Mouse (Mus musculus) hindbrain, embryonic 11.5 days (tissue): Measurements from ENCODE around the gene Lce1a1. TPM values are rescaled to one million over a fixed set of nuclear protein-coding genes. Genes with fewer than 3 reads are reported as not detected.
"Not testable (repeated sequence)": the region's sequence is repeated elsewhere in the genome, so short reads cannot be mapped to it uniquely, and the experiment has no call there.

Source experiments
- ATAC-seq: fragments of 200-750 bp; cut with Nextera tagmentation; 2 replicates; pipeline ENCODE4 v1.8.0; 2017; ENCODE audit warnings: mild to moderate bottlenecking, moderate TSS enrichment, moderate library complexity; ENCODE audit not compliant: low FRiP score
- DNase-seq: peaks from one replicate; pipeline ENCODE4 v3.0.0-alpha.2; 2015; ENCODE audit warnings: low spot score
- H3K27ac ChIP-seq: fragments of 300-500 bp; sonication (generic); 2 replicates; pipeline ENCODE4 v1.5.1; 2014; ENCODE audit warnings: mild to moderate bottlenecking, low read depth, low read length
- H3K27me3 ChIP-seq: fragments of 300-500 bp; sonication (generic); 2 replicates; pipeline ENCODE4 v1.6.1; 2014; ENCODE audit warnings: mild to moderate bottlenecking, low read length, moderate library complexity, mixed read lengths; ENCODE audit not compliant: control insufficient read depth, insufficient read depth
- H3K36me3 ChIP-seq: fragments of 300-500 bp; sonication (generic); 2 replicates; pipeline ENCODE4 v1.6.1; 2014; ENCODE audit warnings: mild to moderate bottlenecking, low read length, moderate library complexity, mixed read lengths; ENCODE audit not compliant: control insufficient read depth, insufficient read depth
- H3K4me1 ChIP-seq: fragments of 300-500 bp; sonication (generic); replicated peaks from 2 replicates; pipeline ENCODE4 v1.6.1; 2014; ENCODE audit warnings: low read length, mixed read lengths; ENCODE audit not compliant: control insufficient read depth, insufficient read depth
- H3K4me2 ChIP-seq: fragments of 300-500 bp; sonication (generic); replicated peaks from 2 replicates; pipeline ENCODE4 v1.6.1; 2014; ENCODE audit warnings: mild to moderate bottlenecking, low read depth, low read length
- H3K4me3 ChIP-seq: fragments of 300-500 bp; sonication (generic); 2 replicates; pipeline ENCODE4 v1.5.1; 2014; ENCODE audit warnings: low read depth, low read length
- H3K9ac ChIP-seq: fragments of 300-500 bp; sonication (generic); 2 replicates; pipeline ENCODE4 v1.6.1; 2014; ENCODE audit warnings: low read depth, low read length
- H3K9me3 ChIP-seq: fragments of 300-500 bp; sonication (generic); 2 replicates; pipeline ENCODE4 v1.6.1; 2016; ENCODE audit warnings: low read length; ENCODE audit not compliant: control insufficient read depth
- WGBS: fragments of 180-500 bp; shearing (Covaris S2); extraction: QIAGEN DNeasy Blood & Tissue Kit; methylation state at CpG from one replicate; pipeline ENCODE4 v1.1.7; 2014; 5-methylcytosine and 5-hydroxymethylcytosine counted together
- polyA plus RNA-seq: library from polyadenylated mRNA; unstranded; fragments of >200 nt; fragmentation: Nextera tagmentation; extraction: Ambion mirVana; gene quantifications from 2 replicates; pipeline ENCODE4 v1.2.1, GENCODE M21; 2014

Lce1a1 gene
- not detected in 2 replicates for polyA plus RNA-seq

DNA sequence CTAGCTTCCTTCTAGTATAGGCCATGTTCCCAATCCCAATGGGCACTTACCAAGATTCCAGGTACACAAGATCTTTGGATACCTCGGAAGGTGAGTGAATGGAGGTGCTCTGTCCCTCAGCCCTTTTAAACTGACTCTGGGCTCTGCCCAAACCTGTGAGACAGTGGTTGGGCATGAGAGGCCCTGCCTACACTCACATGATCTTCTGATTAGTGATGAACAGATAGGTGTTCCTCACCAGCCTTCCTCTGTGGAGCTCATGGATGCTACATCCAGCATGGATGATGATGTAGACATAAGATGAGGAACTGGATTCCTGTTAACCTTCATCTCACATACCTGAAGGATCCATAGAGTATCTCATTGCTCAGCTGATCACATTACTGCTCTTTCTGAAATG is at the start of gene Lce1a1:
Gene Lce1a1 (minus strand): TSS at position 101 of the 400 bp plus-strand sequence.
- no peak within 1 kb of the TSS for H3K4me3 ChIP-seq
- H3K9me3 ChIP-seq = no peaks in the 10 kb centered on the region
- H3K9ac ChIP-seq = no peak within 1 kb of the TSS
- H3K27me3 ChIP-seq = no peaks in the 10 kb centered on the region
- no peaks in the 10 kb centered on the region for H3K4me1 ChIP-seq
- 84% methylated on average over 1 of the region's 1 CpGs for WGBS
- no peaks in the 10 kb centered on the region for H3K36me3 ChIP-seq
- no peak within 1 kb of the TSS for H3K27ac ChIP-seq
- ATAC-seq (no peak), DNase-seq (no peak)
- H3K4me2 ChIP-seq = no peak within 1 kb of the TSS

DNA sequence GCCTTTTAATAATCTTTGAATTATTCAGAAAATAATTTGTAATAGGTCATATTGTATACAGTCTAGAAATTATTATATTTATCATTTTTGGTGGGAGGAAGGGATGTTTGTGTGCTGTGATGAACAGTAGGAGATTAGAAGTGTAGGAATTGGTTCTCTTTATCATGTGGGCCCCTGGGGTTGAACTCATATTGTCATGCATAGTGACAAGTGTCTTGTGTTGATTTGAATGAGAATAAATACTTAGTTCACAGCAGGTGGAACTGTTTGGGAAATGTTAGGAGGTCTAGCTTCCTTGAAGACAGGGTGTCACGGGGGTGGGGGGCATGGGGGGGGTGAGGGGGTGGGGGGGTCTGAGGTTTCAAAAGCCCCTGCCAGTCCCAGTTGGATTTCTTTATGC is 46.5 kb upstream of the Lce1a1 start:
- no peaks in the 10 kb centered on the region for H3K27me3 ChIP-seq
- no peak overlapping the region for H3K4me2 ChIP-seq
- no peak overlapping the region for H3K27ac ChIP-seq
- WGBS = 0% methylated on average over 1 of the region's 1 CpGs
- no peak overlapping the region for H3K4me3 ChIP-seq
- ATAC-seq (no peak), DNase-seq (no peak)
- H3K4me1 ChIP-seq = no peaks in the 10 kb centered on the region
- no peaks in the 10 kb centered on the region for H3K9me3 ChIP-seq
- H3K9ac ChIP-seq = no peak overlapping the region
- no peaks in the 10 kb centered on the region for H3K36me3 ChIP-seq

DNA sequence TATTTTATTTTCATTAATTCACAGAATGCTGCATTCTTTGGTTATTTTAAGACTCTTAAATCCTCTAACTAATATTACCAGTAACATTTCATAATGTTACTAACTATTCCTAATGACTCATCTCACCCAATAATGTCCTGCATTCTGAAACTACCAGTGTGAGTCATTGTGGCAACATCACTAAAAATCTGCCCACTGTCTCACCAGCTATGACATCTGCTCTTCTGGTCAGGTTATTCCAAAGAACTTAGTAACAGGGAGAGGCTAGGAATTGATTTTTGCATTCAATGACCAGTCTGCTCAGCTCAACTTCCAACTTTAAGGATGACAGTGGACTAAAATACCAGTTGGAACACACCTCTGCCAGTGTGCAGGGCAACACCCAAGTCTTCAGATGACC is 43.6 kb upstream of the Lce1a1 start:
- Histone ChIP-seq H3K27ac (no peak overlapping the region), H3K4me3 (no peak overlapping the region), H3K4me2 (no peak overlapping the region), H3K27me3 (no peaks in the 10 kb centered on the region), H3K9ac (no peak overlapping the region), H3K4me1 (no peaks in the 10 kb centered on the region), H3K9me3 (no peaks in the 10 kb centered on the region), H3K36me3 (no peaks in the 10 kb centered on the region)
- no peak for ATAC-seq
- no peak for DNase-seq

DNA sequence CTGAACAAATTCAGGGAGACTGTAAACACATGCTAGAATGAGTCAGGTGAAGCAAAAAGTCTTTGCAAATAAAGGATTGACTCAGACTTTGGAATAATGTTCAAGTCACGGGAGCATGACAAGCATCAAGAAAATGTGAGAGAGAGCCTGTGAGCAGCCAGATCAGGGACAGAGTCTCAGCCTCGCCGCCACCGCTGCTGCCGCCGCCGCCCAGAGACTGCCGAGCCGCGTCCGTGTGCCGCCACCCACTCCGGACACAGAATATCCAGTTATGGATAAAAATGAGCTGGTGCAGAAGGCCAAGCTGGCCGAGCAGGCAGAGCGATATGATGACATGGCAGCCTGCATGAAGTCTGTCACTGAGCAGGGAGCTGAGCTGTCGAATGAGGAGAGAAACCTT is 41.0 kb upstream of the Lce1a1 start:
- not testable (repeated sequence) for ATAC-seq, H3K9me3 ChIP-seq, H3K36me3 ChIP-seq, H3K4me1 ChIP-seq, H3K27ac ChIP-seq, H3K9ac ChIP-seq, H3K4me2 ChIP-seq, H3K4me3 ChIP-seq, H3K27me3 ChIP-seq, DNase-seq
- 75% methylated on average over 16 of the region's 16 CpGs for whole genome bisulfite sequencing

DNA sequence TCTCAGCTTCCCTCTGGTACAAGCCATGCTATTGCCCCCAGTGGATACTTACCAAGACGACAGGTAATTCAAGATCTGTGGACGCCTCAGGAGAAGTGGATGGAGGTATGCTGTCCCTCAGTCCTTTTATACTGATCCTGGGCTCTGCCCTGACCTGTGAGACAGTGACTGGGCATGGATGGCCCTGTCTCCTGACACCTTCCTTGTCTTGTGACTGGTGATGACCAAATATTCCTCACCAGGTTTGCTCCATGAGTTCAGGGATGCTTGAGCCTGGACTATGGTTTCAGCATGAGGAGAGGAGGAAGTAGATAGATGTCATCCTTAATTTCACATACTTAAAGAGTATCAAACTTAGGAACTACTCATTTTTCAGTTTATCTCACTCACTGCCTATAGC is 39.0 kb upstream of the Lce1a1 start, which contains the start of gene Lce1d:
Gene Lce1d (minus strand): TSS at position 101 of the 400 bp plus-strand sequence.
- no peak for DNase-seq
- WGBS = 63% methylated on average over 2 of the region's 2 CpGs
- no peaks in the 10 kb centered on the region for H3K4me1 ChIP-seq

DNA sequence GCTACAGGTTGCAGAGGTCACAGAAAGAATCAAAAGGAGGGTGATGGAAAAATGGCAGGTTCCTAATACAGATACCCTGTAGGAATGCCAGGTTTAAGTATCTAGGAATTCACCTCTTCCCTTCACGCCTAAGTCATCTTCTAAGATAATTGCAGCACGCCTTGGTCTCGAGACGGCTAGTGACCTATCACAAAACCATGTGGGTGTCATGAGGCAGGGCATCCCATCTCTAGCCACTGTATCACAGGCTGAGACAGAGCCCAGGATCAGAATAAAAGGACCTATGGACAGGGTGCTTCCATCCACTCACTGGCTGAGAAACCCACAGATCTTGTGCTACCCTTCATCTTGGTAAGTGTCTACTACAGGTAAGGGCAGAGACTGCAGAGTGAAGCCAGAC is 30.8 kb upstream of the Lce1a1 start, which contains the start of gene Lce1c:
Gene Lce1c (plus strand): TSS at position 301 of the 400 bp plus-strand sequence.
- Histone ChIP-seq H3K9ac (no peak within 1 kb of the TSS), H3K27ac (no peak within 1 kb of the TSS), H3K36me3 (no peaks in the 10 kb centered on the region), H3K4me2 (no peak within 1 kb of the TSS), H3K4me3 (no peak within 1 kb of the TSS), H3K4me1 (no peaks in the 10 kb centered on the region), H3K27me3 (no peaks in the 10 kb centered on the region), H3K9me3 (no peaks in the 10 kb centered on the region)
- ATAC-seq (no peak), DNase-seq (no peak)
- 92% methylated on average over 4 of the region's 4 CpGs for WGBS

More for the DNA sequence above, 39.0 kb upstream of the Lce1a1 start, which contains the start of gene Lce1d:
- H3K9ac ChIP-seq = no peak within 1 kb of the TSS
- no peaks in the 10 kb centered on the region for H3K9me3 ChIP-seq
- no peak within 1 kb of the TSS for H3K27ac ChIP-seq
- no peak within 1 kb of the TSS for H3K4me3 ChIP-seq
- H3K27me3 ChIP-seq = no peaks in the 10 kb centered on the region
- no peak for ATAC-seq
- no peaks in the 10 kb centered on the region for H3K36me3 ChIP-seq
- no peak within 1 kb of the TSS for H3K4me2 ChIP-seq

DNA sequence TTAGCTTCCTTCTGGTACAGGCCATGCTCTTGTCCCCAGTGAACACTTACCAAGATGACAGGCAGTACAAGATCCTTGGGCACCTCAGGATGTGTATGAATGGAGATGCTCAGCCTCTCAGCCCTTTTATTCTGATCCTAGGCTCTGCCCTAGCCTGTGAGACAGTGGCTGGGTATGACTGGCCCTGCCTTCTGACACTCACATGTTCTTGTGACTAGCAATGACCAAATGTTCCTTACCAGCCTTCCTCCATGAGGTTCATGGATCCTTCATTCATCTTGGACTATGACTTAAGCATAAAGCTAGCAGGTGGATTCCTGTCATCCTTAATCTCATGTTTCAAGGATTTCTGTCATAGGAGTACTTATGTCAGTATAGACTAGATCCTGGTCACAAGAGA is 22.1 kb upstream of the Lce1a1 start, which contains the start of gene Lce1a2:
Gene Lce1a2 (minus strand): TSS at position 101 of the 400 bp plus-strand sequence.
- H3K4me1 ChIP-seq = no peaks in the 10 kb centered on the region
- H3K27me3 ChIP-seq = no peaks in the 10 kb centered on the region
- H3K9ac ChIP-seq = no peak within 1 kb of the TSS
- H3K4me3 ChIP-seq = no peak within 1 kb of the TSS
- no peak for ATAC-seq
- no peak within 1 kb of the TSS for H3K27ac ChIP-seq
- H3K4me2 ChIP-seq = no peak within 1 kb of the TSS
- no peaks in the 10 kb centered on the region for H3K36me3 ChIP-seq
- no peak for DNase-seq
- no peaks in the 10 kb centered on the region for H3K9me3 ChIP-seq

DNA sequence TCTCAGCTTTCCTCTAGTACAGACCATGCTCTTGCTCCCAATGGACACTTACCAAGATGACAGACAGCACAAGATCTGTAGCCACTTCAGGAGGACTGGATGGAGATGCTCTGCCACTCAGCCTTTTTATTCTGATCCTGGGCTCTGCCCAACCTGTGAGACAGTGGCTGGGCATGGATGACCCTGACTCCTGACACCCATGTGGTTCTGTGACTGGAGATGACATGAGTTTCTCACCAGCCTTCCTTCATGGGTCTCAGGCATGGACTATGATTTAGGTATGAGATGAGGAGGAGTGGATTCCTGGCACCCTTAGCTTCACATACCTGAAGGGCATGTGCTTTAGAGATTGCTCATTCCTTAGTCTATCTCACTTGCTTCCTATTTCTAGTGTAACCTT is 8.7 kb upstream of the Lce1a1 start, which contains the start of gene Lce1b:
Gene Lce1b (minus strand): TSS at position 101 of the 400 bp plus-strand sequence.
- ATAC-seq = no peak

DNA sequence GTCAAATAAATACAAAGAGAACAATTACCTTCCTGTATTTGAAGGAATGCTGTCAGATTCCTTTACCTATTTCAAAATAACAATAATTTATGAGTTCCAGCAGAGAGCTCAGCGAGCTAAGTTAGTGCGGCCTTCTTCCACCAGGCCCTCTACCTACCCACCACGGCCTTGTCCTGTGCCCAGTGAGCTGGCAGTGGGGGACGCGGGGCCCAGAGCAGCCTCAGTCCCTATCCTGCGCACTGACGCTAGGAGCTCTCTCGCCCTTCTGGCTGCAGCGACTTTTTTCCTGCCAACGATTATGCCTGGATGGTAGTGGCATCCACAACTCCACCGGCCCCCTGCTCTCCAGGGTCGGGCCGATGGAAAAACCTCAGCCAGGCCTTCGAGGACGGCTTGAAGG is 8.3 kb downstream of the Lce1a1 start:
- Histone ChIP-seq H3K4me3 (no peak overlapping the region), H3K4me2 (no peak overlapping the region), H3K27ac (no peak overlapping the region), H3K9me3 (no peaks in the 10 kb centered on the region), H3K27me3 (no peaks in the 10 kb centered on the region), H3K4me1 (no peaks in the 10 kb centered on the region), H3K9ac (no peak overlapping the region), H3K36me3 (no peaks in the 10 kb centered on the region)
- WGBS = 92% methylated on average over 15 of the region's 15 CpGs
- DNase-seq = no peak
- no peak for ATAC-seq

More for the DNA sequence above, 8.7 kb upstream of the Lce1a1 start, which contains the start of gene Lce1b:
- Histone ChIP-seq H3K9ac (no peak within 1 kb of the TSS), H3K4me1 (no peaks in the 10 kb centered on the region), H3K4me2 (no peak within 1 kb of the TSS), H3K9me3 (no peaks in the 10 kb centered on the region), H3K27me3 (no peaks in the 10 kb centered on the region), H3K36me3 (no peaks in the 10 kb centered on the region), H3K27ac (no peak within 1 kb of the TSS), H3K4me3 (no peak within 1 kb of the TSS)
- DNase-seq = no peak
